Mouse (Mus musculus) liver (tissue): ENCODE measurements around the gene Ppp1r3g.
"Not testable (repeated sequence)": the region's sequence is repeated elsewhere in the genome, so short reads cannot be mapped to it uniquely, and the experiment has no call there.

Experiments
- DNase-seq: peaks from one replicate; pipeline ENCODE4 v3.0.0-alpha.2; 2020; ENCODE audit warnings: mixed read lengths

Ppp1r3g gene

DNA sequence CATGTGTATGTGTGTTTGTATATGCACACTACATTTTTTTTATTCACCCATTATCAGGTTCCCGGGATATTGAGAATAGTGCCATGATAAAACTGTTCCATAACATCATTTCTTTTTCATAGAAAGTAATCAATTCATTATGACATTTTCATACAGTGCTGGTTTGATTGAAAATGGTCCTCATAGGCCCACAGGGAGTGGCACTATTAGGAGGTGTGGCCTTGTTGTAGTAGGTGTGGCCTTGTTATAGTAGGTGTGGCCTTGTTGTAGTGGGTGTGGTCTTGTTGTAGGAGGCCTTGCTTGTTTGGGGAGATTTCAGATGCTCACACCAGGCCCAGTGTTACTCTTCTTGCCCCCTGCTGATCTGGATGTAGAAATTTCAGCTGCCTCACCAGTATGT, at the start of gene Ppp1r3g:
Gene Ppp1r3g, plus strand, starts transcription at position 301 of the 400 bp plus-strand sequence.
- DNase-seq, result no peak

DNA sequence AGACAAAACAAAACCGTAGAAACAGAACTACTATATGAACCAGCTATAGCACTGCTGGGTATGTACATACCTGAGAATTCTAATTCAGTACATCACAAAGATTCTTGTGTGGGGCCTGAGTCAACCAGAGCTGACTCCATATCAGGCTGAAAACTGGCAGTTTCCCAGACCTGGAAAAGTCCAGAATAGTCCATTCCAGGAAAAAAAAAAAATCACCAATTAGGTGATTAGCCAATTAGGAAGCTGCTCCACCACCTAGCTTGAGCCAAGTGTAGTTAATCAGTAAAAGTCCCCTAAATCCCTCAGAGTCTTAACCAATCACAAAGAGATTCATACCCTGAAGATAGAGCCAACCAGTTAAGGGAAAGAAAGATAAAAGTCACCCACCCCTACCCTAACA, 47.2 kb upstream of the Ppp1r3g start:
- no peak for DNase-seq

- DNase-seq, result no peak
Observed at GRCm38 (mm10) chr13:35937991-35938390, 20.6 kb upstream of the Ppp1r3g start.

GRCm38 (mm10) chr13:35939871-35940665, 18.6 kb upstream of the Ppp1r3g start:
- DNase-seq, result no peak

DNA sequence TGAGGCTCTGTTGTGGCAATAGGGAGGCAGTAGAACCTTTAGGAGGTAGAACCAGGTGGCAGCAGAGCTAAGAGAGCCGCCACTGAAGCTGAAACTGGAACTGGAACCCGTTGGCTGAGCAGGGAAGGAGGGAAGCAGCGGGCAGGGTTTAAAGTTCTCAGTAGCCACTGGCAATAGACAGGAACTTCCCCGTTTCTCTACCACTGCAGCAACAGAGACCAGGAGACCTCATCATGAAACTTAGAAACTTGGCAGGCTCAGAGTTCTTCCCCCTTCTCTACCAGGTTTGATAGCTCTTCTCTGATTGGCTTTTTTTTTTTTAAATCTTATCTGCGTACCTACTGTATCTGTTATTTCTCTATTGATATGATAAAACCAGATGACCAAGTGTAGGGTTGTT, 17.7 kb upstream of the Ppp1r3g start:
- no peak for DNase-seq

GRCm38 (mm10) chr13:35946659-35947353, 11.8 kb upstream of the Ppp1r3g start:
- no peak for DNase-seq

- peak; percentile 79 for DNase-seq
Observed at GRCm38 (mm10) chr13:35947354-35948000, 11.2 kb upstream of the Ppp1r3g start.

- no peak for DNase-seq
Observed at GRCm38 (mm10) chr13:35949814-35950455, 8.7 kb upstream of the Ppp1r3g start.

- no peak for DNase-seq
Observed at GRCm38 (mm10) chr13:35959391-35960067, 890 bp downstream of the Ppp1r3g start.

- DNase-seq, result no peak
Observed at GRCm38 (mm10) chr13:35963583-35963982, 4.9 kb downstream of the Ppp1r3g start.

DNA sequence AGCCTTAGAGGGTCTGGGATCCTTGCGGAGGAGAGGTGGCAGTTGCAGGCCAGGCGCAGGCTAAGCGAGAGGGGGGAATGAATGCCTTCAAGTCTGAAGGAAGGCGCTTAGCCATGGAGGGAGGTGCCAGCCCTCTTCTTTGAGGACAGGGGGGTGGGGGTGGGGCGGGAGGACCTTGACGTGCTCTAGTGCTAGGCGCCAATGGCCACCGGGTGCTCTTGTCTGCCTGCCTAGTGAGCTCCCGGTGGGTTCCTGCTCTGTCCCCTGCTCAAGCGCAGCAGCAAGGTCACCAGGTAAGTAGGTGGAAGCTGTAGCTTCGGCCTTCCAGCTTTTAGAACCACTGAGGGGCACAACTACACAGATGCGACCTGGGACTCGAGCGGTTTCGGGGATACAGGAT, 9.1 kb downstream of the Ppp1r3g start:
- DNase-seq, result no peak

DNA sequence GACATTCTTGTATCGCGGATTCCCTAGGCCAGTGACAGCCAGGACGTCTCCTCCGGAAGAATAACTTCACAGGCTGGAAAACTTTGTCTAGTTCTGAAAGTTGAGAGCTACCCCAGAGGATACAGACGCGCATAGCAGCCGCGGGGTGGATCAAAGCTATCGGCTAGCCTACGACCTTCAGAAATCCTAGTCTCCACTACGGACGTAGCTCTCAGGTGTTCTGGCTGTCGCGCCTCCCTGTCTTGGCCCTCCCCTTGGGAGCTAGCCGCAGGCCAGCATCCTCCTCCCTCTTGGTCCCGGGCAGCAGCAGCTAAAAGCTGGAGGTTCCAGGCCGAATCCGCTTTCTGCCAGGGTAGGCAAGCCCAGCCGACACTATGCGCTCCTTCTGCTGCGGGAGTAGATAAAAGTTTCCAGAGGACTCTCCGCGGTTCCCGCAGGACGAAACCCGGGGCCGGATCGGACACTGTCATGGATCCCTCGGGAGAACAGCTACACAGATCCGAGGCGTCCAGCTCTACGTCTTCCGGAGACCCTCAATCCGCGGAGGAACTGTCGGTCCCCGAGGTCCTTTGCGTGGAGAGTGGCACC, 9.6 kb downstream of the Ppp1r3g start:
- DNase-seq, result no peak

GRCm38 (mm10) chr13:35968719-35969430, 10.2 kb downstream of the Ppp1r3g start:
- DNase-seq, result peak; percentile 25

GRCm38 (mm10) chr13:35969431-35969721, 10.7 kb downstream of the Ppp1r3g start:
- DNase-seq, result no peak

DNA sequence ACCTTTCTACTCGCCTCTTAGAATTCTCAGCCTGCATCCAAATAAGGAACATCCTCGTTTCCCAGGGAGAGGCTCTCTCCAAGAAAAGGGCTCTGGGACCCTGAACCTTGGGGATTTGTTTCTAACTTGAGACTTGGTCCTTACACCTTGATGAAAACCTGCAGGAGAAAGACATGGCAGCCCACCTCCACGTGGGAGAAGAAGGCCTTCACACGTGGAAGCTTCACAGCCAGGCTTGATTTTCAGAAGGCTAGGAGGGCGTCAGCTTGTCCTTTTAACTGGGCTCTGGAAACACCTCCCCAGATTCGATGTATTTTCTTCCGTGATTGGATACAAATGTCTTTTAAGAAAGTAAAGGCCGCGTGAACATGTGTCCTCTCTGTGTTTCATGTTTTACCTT, 11.2 kb downstream of the Ppp1r3g start:
- no peak for DNase-seq

DNA sequence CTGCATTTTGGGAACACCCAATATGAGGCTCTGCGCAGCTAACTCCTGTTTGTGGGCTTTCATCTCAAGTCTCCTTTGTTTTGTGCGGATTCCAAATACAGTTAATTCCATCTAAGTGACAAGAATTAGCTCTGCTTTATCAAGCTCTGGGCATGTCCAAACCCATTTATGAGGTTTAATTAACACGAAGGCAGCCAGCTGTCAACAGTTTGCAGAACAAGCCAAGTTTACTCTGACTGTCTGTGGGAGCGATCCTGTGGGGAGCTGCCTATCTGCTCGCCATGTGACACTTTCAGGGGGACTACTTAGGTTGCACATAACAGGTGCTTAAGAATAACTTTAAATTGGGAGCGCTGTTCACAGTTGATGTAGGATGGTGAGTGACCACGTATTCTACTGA, 18.3 kb downstream of the Ppp1r3g start:
- DNase-seq, result no peak

GRCm38 (mm10) chr13:35980471-35980870, 21.8 kb downstream of the Ppp1r3g start:
- no peak for DNase-seq

DNA sequence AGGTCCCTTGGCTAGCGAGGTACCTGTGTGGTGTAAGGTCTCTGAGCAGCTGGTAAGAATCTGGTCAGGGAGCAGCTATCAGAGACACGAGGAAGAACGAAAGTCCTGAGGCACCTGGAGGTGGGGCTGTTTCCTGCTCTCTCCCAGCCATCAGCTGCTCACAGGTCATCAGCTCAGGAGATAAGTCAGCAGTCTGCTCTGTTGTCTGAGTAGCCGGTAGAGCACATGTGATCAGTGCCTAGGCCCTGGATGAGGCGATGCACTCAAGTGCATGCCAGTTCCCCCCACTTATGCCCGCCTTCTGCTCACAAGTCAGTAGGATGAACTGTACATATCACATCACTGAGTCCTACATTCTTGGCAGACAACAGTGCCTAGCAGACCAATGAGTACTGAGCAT, 24.3 kb downstream of the Ppp1r3g start:
- no peak for DNase-seq

GRCm38 (mm10) chr13:35989329-35989728, 30.7 kb downstream of the Ppp1r3g start:
- no peak for DNase-seq

- DNase-seq, result not testable (repeated sequence)
Observed at GRCm38 (mm10) chr13:35991185-35991584, 32.5 kb downstream of the Ppp1r3g start.

DNA sequence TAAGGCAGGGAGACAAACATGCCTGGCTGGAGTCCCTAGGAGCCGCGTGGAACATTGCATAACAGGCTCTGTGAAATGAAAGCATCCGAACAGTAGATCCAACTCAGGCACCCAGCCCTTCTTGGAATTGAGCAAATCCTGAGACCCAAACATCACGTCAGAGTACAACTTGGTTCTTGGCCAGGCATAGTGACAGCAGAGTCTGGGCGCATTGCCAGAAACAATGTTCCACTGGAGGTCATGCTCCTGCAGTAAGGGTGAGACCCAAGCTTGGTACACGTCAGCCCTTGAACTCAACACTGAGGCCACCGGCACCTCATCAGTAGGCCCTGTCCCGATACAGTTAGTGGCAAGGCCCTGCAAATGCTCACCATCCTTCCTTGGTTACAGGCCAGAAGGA, 35.4 kb downstream of the Ppp1r3g start:
- peak; percentile 40 for DNase-seq

- DNase-seq, result no peak
Observed at GRCm38 (mm10) chr13:35995231-35995630, 36.6 kb downstream of the Ppp1r3g start.
